Mouse (Mus musculus) lung, postnatal 0 days (tissue): ENCODE results near the gene Mybph. TPM values are rescaled to one million over a fixed set of nuclear protein-coding genes. Genes with fewer than 3 reads are reported as not detected.

Experiments used
- ATAC-seq: fragments of 200-750 bp; cut with Nextera tagmentation; 2 replicates; pipeline ENCODE4 v1.8.0; 2017; ENCODE audit warnings: moderate library complexity
- DNase-seq: peaks from one replicate; pipeline ENCODE4 v3.0.0-alpha.2; 2016; ENCODE audit warnings: low spot score
- H3K27ac ChIP-seq: fragments of 300-500 bp; sonication (generic); 2 replicates; pipeline ENCODE4 v1.5.1; 2014; ENCODE audit warnings: antibody characterized with exemption, mild to moderate bottlenecking, low read length, mixed read lengths
- H3K27me3 ChIP-seq: fragments of 300-500 bp; sonication (generic); replicated peaks from 2 replicates; pipeline ENCODE4 v1.6.1; 2014; ENCODE audit warnings: low read length, mixed read lengths; ENCODE audit not compliant: insufficient read depth
- H3K36me3 ChIP-seq: fragments of 300-500 bp; sonication (generic); 2 replicates; pipeline ENCODE4 v1.6.1; 2014; ENCODE audit warnings: low read length, mixed read lengths; ENCODE audit not compliant: insufficient read depth
- H3K4me1 ChIP-seq: fragments of 300-500 bp; sonication (generic); 2 replicates; pipeline ENCODE4 v1.6.1; 2014; ENCODE audit warnings: antibody characterized with exemption, low read depth, low read length, mixed read lengths; ENCODE audit not compliant: insufficient read depth
- H3K4me2 ChIP-seq: fragments of 300-500 bp; sonication (generic); replicated peaks from 2 replicates; pipeline ENCODE4 v1.6.1; 2014; ENCODE audit warnings: low read depth, mild to moderate bottlenecking, low read length, moderate library complexity, mixed read lengths
- H3K4me3 ChIP-seq: fragments of 300-500 bp; sonication (generic); 2 replicates; pipeline ENCODE4 v1.5.1; 2014; ENCODE audit warnings: low read depth, low read length
- H3K9ac ChIP-seq: fragments of 300-500 bp; sonication (generic); replicated peaks from 2 replicates; pipeline ENCODE4 v1.6.1; 2014; ENCODE audit warnings: low read depth, mild to moderate bottlenecking
- H3K9me3 ChIP-seq: fragments of 300-500 bp; sonication (generic); 2 replicates; pipeline ENCODE4 v1.6.1; 2016; ENCODE audit warnings: low read length, mixed read lengths
- CTCF ChIP-seq: IDR thresholded peaks from 2 replicates; pipeline ENCODE4 v1.5.1; 2016; ENCODE audit warnings: antibody characterized with exemption, mild to moderate bottlenecking
- EP300 ChIP-seq: IDR thresholded peaks from 2 replicates; pipeline ENCODE4 v1.6.1; 2016; ENCODE audit warnings: antibody characterized with exemption, mild to moderate bottlenecking, control low read depth
- WGBS: fragments of 180-500 bp; shearing (Covaris S2); extraction: QIAGEN DNeasy Blood & Tissue Kit; methylation state at CpG from one replicate; pipeline ENCODE4 v1.1.7; 2014; 5-methylcytosine and 5-hydroxymethylcytosine counted together
- polyA plus RNA-seq: library from polyadenylated mRNA; unstranded; fragments of >200 nt; fragmentation: Nextera tagmentation; extraction: Ambion mirVana; gene quantifications from 2 replicates; pipeline ENCODE4 v1.2.1, GENCODE M21; 2015

Mybph gene
- polyA plus RNA-seq, 1 experiment from 2014 or later = 0.18 TPM

DNA sequence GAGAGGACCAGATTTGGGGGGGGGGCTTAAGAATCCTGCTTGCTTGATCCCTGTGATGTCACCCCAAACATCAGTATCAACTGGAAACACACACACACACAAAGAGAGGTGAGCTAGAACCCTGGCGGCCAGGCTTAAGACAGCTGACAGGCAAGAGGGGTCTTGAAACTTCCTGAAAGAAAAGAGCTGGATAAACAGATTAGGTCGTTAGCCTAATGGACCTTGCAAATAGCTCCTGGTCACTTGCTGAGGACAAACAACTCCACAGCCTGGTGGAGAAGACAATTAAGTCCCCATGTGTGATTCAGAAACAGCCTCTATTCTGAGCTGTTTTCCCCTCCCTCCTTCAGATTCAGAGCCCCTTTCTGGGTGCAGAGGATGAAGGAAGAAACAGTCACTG is 18.4 kb downstream of the Mybph start:
- no peak for DNase-seq
- 15% methylated on average over 2 of the region's 2 CpGs for WGBS
- no peak for ATAC-seq
- Histone ChIP-seq H3K27me3 (no peaks in the 10 kb centered on the region), H3K9me3 (no peaks in the 10 kb centered on the region), H3K4me1 (no peaks in the 10 kb centered on the region), H3K4me3 (no peak overlapping the region), H3K4me2 (no peak overlapping the region), H3K9ac (no peak overlapping the region), H3K27ac (no peak overlapping the region), H3K36me3 (no peaks in the 10 kb centered on the region)
- TF ChIP-seq EP300 = no peak
- no peak for TF ChIP-seq CTCF

- H3K9ac ChIP-seq = no peak overlapping the region
- no peaks in the 10 kb centered on the region for H3K36me3 ChIP-seq
- 77% methylated on average over 5 of the region's 6 CpGs for WGBS
- no peaks in the 10 kb centered on the region for H3K4me1 ChIP-seq
- H3K27ac ChIP-seq = no peak overlapping the region
- TF ChIP-seq EP300 = no peak
- TF ChIP-seq CTCF = no peak
- H3K4me3 ChIP-seq = no peak overlapping the region
- no peak overlapping the region for H3K4me2 ChIP-seq
- DNase-seq = no peak
- ATAC-seq = no peak
- H3K9me3 ChIP-seq = no peaks in the 10 kb centered on the region
- H3K27me3 ChIP-seq = no peaks in the 10 kb centered on the region
Observed at GRCm38 (mm10) chr1:134212351-134212750, 19.1 kb downstream of the Mybph start.

DNA sequence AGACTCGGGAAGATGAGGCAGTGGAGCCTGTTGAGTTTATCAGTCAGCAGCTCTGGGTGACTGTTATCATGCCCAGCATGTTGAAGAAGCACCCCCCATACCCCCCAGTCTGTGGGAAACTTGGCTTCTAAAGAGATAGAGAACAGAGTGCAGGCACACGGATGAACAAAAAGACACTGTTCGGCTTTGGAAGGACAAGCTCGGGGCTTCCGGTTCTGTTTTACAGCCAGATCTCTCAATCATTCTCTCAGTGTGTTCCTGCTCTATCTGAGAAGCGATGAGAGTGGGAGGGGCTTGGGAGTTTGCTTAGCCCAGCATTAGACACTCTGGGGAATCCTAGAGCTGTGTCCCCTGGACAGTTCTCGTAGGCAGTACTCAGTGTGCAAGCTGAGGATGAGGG is 20.2 kb downstream of the Mybph start:
- ATAC-seq (no peak), DNase-seq (no peak)
- Histone ChIP-seq H3K4me3 (no peak overlapping the region), H3K4me2 (no peak overlapping the region), H3K4me1 (no peaks in the 10 kb centered on the region), H3K27ac (no peak overlapping the region), H3K36me3 (no peaks in the 10 kb centered on the region), H3K9me3 (no peaks in the 10 kb centered on the region), H3K9ac (no peak overlapping the region), H3K27me3 (no peaks in the 10 kb centered on the region)
- WGBS = 36% methylated on average over 7 of the region's 7 CpGs
- no peak for TF ChIP-seq CTCF
- TF ChIP-seq EP300 = no peak

DNA sequence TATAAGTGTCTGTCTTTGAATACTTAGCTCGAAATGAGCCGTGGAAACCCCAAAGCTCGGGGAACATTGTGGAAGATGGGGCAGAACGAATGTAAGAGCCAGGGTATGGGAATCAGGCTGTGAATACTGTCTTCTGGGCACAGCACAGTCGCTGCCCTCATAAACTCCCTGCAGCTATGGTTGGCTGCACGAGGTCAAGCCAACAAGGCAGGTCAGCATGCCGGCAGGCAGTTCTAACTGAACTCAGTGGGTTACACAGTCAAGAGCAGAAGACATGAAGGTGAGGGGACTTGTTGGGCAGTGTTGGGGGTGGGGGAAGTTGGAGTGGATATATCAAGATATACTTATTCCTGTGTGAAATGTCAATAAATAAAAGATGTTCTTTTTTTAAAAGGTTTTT is 21.8 kb downstream of the Mybph start:
- no peak overlapping the region for H3K9ac ChIP-seq

DNA sequence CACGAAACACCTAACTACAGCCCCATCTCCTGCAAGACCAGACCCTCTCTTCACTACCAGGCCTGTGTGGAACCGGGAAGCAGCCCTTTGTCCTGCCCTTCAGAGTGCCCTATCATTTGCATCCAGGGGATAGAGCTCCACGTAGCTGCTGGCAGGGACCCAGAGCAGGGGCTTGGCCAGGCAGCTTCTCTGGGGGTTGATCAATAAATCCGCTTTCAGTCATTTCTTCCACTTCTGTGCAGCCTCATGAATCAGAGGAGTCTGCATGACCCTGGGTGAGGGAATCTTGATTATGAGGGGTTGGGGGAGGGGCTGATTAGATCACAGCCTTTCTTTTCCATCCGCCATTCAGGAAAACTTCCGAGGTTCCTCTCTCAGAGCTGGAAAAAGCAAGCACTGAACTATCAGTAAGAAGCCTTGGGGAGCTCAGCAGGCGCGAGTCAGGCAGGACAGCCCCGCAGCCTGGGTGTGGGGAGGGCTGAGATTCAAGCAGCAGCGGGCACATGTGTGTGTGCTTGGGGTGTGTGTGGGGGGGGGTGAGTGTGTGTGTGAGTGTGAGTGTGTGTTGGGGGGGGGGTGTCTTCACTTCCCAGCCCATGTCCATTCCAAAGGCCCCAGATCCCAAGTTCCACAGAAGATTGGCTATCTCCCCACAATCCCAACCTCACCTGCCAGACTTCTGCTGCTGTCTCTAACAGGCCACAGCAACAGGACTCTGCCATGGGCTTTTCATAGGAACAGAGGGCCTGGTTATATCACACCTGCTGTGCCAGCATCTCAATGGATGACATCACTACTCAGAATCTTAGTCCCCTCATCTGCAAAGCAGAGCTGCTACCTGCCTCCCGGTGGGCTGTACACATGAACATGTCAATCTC is 22.7 kb downstream of the Mybph start:
- DNase-seq (no peak), ATAC-seq (no peak)
- no peak overlapping the region for H3K27ac ChIP-seq
- H3K4me1 ChIP-seq = no peaks in the 10 kb centered on the region
- H3K36me3 ChIP-seq = no peaks in the 10 kb centered on the region
- TF ChIP-seq CTCF (no peak), EP300 (no peak)
- H3K27me3 ChIP-seq = no peaks in the 10 kb centered on the region
- H3K9ac ChIP-seq = no peak overlapping the region
- H3K4me2 ChIP-seq = no peak overlapping the region
- 48% methylated on average over 11 of the region's 11 CpGs for WGBS
- no peaks in the 10 kb centered on the region for H3K9me3 ChIP-seq
- H3K4me3 ChIP-seq = no peak overlapping the region

More for the DNA sequence above, 21.8 kb downstream of the Mybph start:
- no peaks in the 10 kb centered on the region for H3K36me3 ChIP-seq
- DNase-seq (no peak), ATAC-seq (no peak)
- H3K4me2 ChIP-seq = no peak overlapping the region
- no peak overlapping the region for H3K4me3 ChIP-seq
- H3K27me3 ChIP-seq = no peaks in the 10 kb centered on the region
- TF ChIP-seq CTCF (no peak), EP300 (no peak)
- no peaks in the 10 kb centered on the region for H3K9me3 ChIP-seq
- WGBS = 61% methylated on average over 7 of the region's 7 CpGs
- H3K4me1 ChIP-seq = no peaks in the 10 kb centered on the region
- H3K27ac ChIP-seq = no peak overlapping the region

DNA sequence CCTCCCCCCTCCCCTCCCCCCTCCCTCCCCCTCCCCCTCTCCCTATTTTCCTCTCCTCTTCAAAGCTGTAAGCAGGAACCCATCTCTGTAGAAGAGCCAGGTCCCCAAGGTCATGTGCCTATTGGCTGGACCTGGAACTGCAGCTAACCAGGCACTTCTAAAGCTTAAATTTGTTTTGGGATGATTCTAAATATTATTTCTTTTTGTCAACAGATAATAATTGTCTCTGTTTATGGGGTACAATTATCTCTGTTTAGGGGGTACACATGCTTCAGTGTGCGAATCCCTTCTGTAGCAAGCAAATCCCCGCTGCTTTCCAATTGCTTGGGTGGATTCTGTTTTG is 23.4 kb downstream of the Mybph start:
- H3K4me3 ChIP-seq = no peak overlapping the region
- DNase-seq = no peak
- no peaks in the 10 kb centered on the region for H3K36me3 ChIP-seq
- ATAC-seq = no peak
- H3K9ac ChIP-seq = no peak overlapping the region
- no peak for TF ChIP-seq EP300
- no peak; the same call in 1 of the 2 replicates for TF ChIP-seq CTCF
- H3K27me3 ChIP-seq = no peaks in the 10 kb centered on the region
- H3K9me3 ChIP-seq = no peaks in the 10 kb centered on the region
- H3K27ac ChIP-seq = no peak overlapping the region
- no peaks in the 10 kb centered on the region for H3K4me1 ChIP-seq
- no peak overlapping the region for H3K4me2 ChIP-seq
- WGBS = 85% methylated on average over 2 of the region's 2 CpGs
